20 mouse cellular contexts compared by ENCODE assay signal in the genomic region with DNA sequence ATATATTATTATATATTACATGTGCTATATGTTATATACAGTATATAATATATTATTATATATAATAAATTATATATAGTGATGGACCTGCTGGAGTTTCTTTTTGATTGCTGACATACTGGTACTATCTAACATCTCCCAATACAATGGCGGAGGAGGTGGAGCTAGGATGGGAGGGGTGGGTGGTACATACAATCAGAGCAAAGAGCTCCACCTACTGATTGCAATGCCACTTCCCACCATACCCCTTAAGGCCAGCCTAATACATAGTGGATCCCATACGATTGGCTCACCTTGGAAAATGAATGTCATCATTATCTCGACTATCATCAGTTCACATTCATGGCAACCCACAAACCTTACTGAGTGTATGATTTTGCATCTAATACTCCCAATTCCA.
A peak's percentile ranks its signal among the peaks of the same experiment; 100 is the strongest.
DNase-seq lines count a peak whose midpoint lies in the region; ATAC-seq and TF ChIP-seq lines count a peak whose summit lies in the region.
"Had no signal": no experiment of that assay in that cellular context is flagged by ENCODE, and none has a peak within 500 bp of the region (broad histone marks: within the 10 kb centered on the region; RNA-seq: fewer than 3 reads in every experiment).

No protein-coding gene starts in this region.

- H3K4me2 ChIP-seq in embryonic facial prominence, embryonic 13.5 days = no peak overlapping the region
- no peak overlapping the region for H3K4me2 ChIP-seq in kidney, embryonic 15.5 days
- H3K4me2 ChIP-seq: embryonic facial prominence, embryonic 12.5 days; neural tube, embryonic 12.5 days had no signal

- H3K27me3 ChIP-seq in embryonic facial prominence, embryonic 13.5 days = no peaks in the 10 kb centered on the region
- H3K27me3 ChIP-seq in embryonic facial prominence, embryonic 10.5 days (replicated peaks; ENCODE audit: low read depth, poor library complexity, severe bottlenecking) = no peaks in the 10 kb centered on the region
- no peaks in the 10 kb centered on the region for H3K27me3 ChIP-seq in kidney, embryonic 15.5 days
- no peaks in the 10 kb centered on the region for H3K27me3 ChIP-seq in Patski
- H3K27me3 ChIP-seq: embryonic facial prominence, embryonic 12.5 days; neural tube, embryonic 12.5 days had no signal

- in situ Hi-C loops in Patski (cut with MboI; ENCODE audit: low pct_unique_long_range_greater_than_20kb) = loop anchor here (10.0 kb wide), 1 partner anchor 317 kb away; no protein-coding TSS in a partner anchor

- no peaks in the 10 kb centered on the region for H3K4me1 ChIP-seq in embryonic facial prominence, embryonic 13.5 days
- H3K4me1 ChIP-seq in embryonic facial prominence, embryonic 10.5 days = no peaks in the 10 kb centered on the region
- 0 out of 2 replicates have a peak, but pooled peaks cover 4% of the 10 kb centered on the region for H3K4me1 ChIP-seq in kidney, embryonic 15.5 days
- H3K4me1 ChIP-seq: neural tube, embryonic 12.5 days had no signal

- H3K4me3 ChIP-seq in embryonic facial prominence, embryonic 13.5 days = no peak overlapping the region
- no peak overlapping the region for H3K4me3 ChIP-seq in embryonic facial prominence, embryonic 10.5 days
- H3K4me3 ChIP-seq in kidney, embryonic 15.5 days (replicated peaks) = no peak overlapping the region
- H3K4me3 ChIP-seq in left cerebral cortex, adult 2 months = no peak overlapping the region
- H3K4me3 ChIP-seq: embryonic facial prominence, embryonic 12.5 days; gastrocnemius, adult 2 months; neural tube, embryonic 12.5 days had no signal

- no peaks in the 10 kb centered on the region for H3K9me3 ChIP-seq in embryonic facial prominence, embryonic 13.5 days
- H3K9me3 ChIP-seq in embryonic facial prominence, embryonic 10.5 days = no peaks in the 10 kb centered on the region
- H3K9me3 ChIP-seq in kidney, embryonic 15.5 days (replicated peaks) = no peaks in the 10 kb centered on the region
- H3K9me3 ChIP-seq: embryonic facial prominence, embryonic 12.5 days; neural tube, embryonic 12.5 days had no signal

- CTCF ChIA-PET in Patski (lab: Charles Lee) = no interaction called here

- no peak for DNase-seq in embryonic facial prominence, embryonic 10.5 days (ENCODE audit: low spot score)
- peak; percentile 4 to 9 for DNase-seq in kidney, postnatal 36 days
- peak; percentile 72 for DNase-seq in 416B (ENCODE audit: low read depth)
- no peak for DNase-seq in Patski (ENCODE audit: low read depth, low spot score)
- no peak for DNase-seq in cerebellum, postnatal 14 days
- DNase-seq in left cerebral cortex, adult 2 months (ENCODE audit: extremely low spot score in 1 of 2, low spot score in 2 of 2) = no peak
- DNase-seq: adrenal gland, postnatal 36 days; cerebellum, adult 18-20 months; cerebellum, postnatal 36 days; gastrocnemius, adult 2 months; heart, postnatal 36 days; kidney, postnatal 14 days; liver had no signal

- H3K27ac ChIP-seq in embryonic facial prominence, embryonic 13.5 days = no peak overlapping the region
- no peak overlapping the region for H3K27ac ChIP-seq in embryonic facial prominence, embryonic 10.5 days (replicated peaks)
- H3K27ac ChIP-seq in kidney, embryonic 15.5 days = no peak overlapping the region
- no peak overlapping the region for H3K27ac ChIP-seq in left cerebral cortex, adult 2 months
- H3K27ac ChIP-seq: embryonic facial prominence, embryonic 12.5 days; gastrocnemius, adult 2 months; neural tube, embryonic 12.5 days; stomach, postnatal 0 days had no signal

- intact Hi-C loops in left cerebral cortex, adult 2 months (cut with DNase I) = no loop called here

- 81% methylated on average over 3 of the region's 3 CpGs for WGBS in embryonic facial prominence, embryonic 13.5 days
- 84% methylated on average over 3 of the region's 3 CpGs for WGBS in embryonic facial prominence, embryonic 10.5 days
- WGBS in kidney, embryonic 15.5 days = 87% methylated on average over 3 of the region's 3 CpGs

- TF ChIP-seq CTCF in Patski (IDR thresholded peaks at IDR 0.05) = peak; percentile 21
- no peak; the same call in 1 of the 2 replicates for TF ChIP-seq CTCF in left cerebral cortex, adult 2 months (IDR thresholded peaks at IDR 0.05)

- no peak overlapping the region for H3K9ac ChIP-seq in embryonic facial prominence, embryonic 13.5 days
- no peak overlapping the region for H3K9ac ChIP-seq in kidney, embryonic 15.5 days
- H3K9ac ChIP-seq: embryonic facial prominence, embryonic 12.5 days; neural tube, embryonic 12.5 days had no signal

- 0 out of 2 replicates have a peak, but pooled peaks have one; percentile 6 for ATAC-seq in embryonic facial prominence, embryonic 13.5 days (ENCODE audit: insufficient number of reproducible peaks, insufficient read depth, low FRiP score, low TSS enrichment, low read depth)
- no peak for ATAC-seq in kidney, embryonic 15.5 days (replicated peaks; ENCODE audit: low FRiP score)
- ATAC-seq in Patski = no peak
- ATAC-seq: hindbrain, embryonic 16.5 days; intestine, postnatal 0 days had no signal

- POLR2A ChIA-PET in Patski (lab: Charles Lee) = no interaction called here

- H3K36me3 ChIP-seq in embryonic facial prominence, embryonic 13.5 days = no peaks in the 10 kb centered on the region
- no peaks in the 10 kb centered on the region for H3K36me3 ChIP-seq in embryonic facial prominence, embryonic 10.5 days (replicated peaks)
- H3K36me3 ChIP-seq in kidney, embryonic 15.5 days = no peaks in the 10 kb centered on the region
- H3K36me3 ChIP-seq: embryonic facial prominence, embryonic 12.5 days; neural tube, embryonic 12.5 days had no signal

Comparison
In these comparisons a context has a peak if more than half of its experiments do, and no peak if none do; other contexts are left out.
1. DNase-seq: peak in kidney, postnatal 36 days (2 of 2) and 416B (single experiment); none in embryonic facial prominence, embryonic 10.5 days (single experiment), Patski (single experiment), cerebellum, postnatal 14 days (0 of 2) and left cerebral cortex, adult 2 months (0 of 2).